Mouse (Mus musculus): Measurements from ENCODE around the gene Pctp. TPM values are rescaled to one million over a fixed set of nuclear protein-coding genes. Genes with fewer than 3 reads are reported as not detected.

The Pctp gene
- 0.01 and 0.05 TPM in 2 replicates for polyA plus RNA-seq (2012)

DNA sequence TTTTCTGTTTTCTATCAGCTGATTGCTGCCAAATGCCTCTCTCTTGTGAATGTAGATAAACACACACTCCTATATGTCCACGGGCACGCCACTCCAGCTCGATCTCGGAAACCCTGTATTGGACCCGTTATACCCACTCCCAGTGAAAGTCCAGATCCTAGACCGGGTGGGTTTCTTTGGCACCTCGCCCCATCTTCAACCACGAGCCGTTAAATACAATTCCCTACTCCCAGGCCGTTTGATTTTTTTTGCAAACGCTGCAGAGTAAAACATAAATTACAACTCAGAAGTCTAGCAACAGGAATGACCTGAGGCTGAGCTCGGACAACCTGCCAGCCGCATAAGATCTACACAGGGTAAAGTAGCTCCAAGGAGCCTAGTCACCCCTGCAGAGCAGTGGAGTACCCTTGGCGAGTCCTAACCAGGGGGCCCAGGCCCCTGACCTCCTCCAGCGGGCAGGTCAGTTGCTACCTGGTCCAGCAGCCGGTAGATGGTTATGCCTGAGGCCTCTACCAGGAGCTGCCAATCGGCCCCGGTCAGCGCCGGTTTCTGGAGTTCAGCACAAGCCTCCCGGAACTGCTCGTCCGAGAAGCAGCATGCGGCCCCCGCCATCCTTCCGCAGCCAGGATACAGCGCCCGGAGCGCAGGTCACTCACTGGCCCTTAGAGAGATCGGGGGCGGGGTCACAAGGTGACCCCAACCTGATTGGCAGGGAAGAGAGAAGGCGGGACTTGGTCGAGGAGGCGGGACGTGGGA is at the start of gene Pctp:
Gene Pctp, minus strand, starts transcription at position 664 of the 756 bp plus-strand sequence.
- Histone ChIP-seq H3K9me3 (ENCODE audit: control insufficient read depth, low read length) (no peaks in the 10 kb centered on the region), H3K4me3 (replicated peaks) (peak within 1 kb of the TSS; percentile 66), H3K36me3 (ENCODE audit: control insufficient read depth) (no peaks in the 10 kb centered on the region; the same call in 1 of the 2 replicates), H3K4me1 (ENCODE audit: control insufficient read depth) (peaks cover 10% of the 10 kb centered on the region), H3K27me3 (ENCODE audit: control insufficient read depth) (no peaks in the 10 kb centered on the region)
- TF ChIP-seq TAL1 (IDR thresholded peaks at IDR 0.05; ENCODE audit: low read length) (no peak), GATA1 (IDR thresholded peaks at IDR 0.05; ENCODE audit: low read length) (no peak)

DNA sequence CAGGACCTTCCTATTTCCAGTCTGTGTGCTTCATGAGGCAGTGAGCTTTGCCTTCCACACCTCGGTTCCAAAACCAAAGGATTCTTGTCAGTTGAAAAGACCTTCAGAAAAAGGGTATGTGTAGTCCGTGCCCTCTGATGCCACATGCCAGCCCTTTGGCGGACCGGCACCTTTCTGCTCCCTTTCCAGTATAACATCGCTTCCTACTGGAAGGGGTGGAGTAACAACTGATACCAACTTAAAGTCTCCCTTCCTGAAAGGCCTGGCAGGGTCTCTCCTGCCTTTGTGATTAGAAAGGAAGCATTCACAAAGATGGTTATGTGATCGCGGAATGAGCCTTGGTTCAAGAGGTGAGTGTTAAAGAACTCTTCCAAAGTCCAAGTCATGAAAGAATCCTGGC is 47.3 kb upstream of the Pctp start:
- no peak overlapping the region for H3K4me3 ChIP-seq (replicated peaks)
- no peaks in the 10 kb centered on the region for H3K27me3 ChIP-seq (ENCODE audit: control insufficient read depth)
- TF ChIP-seq TAL1 (IDR thresholded peaks at IDR 0.05; ENCODE audit: low read length): no peak
- no peaks in the 10 kb centered on the region for H3K4me1 ChIP-seq (ENCODE audit: control insufficient read depth)
- H3K9me3 ChIP-seq (ENCODE audit: control insufficient read depth, low read length): no peaks in the 10 kb centered on the region
- H3K36me3 ChIP-seq (ENCODE audit: control insufficient read depth): no peaks in the 10 kb centered on the region

DNA sequence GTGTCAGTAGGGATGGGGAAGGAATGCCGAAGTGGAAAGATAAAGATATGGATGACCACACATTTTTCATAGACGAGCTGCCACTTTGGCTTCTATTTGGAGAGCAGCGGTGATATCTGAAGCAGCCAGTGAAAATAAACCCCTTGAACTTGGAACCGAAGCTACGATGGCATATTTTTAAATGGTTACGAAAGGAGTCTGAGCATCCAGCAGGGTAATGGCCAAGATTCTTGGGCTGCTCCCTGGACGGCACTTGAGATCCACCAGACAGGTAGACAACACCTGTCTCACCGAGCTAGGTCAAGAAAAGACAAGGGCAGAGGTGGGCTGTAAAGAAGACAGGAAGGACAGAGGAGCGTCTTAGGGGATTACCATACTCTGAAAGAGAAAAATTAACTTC is 44.6 kb upstream of the Pctp start:
- Histone ChIP-seq H3K36me3 (ENCODE audit: control insufficient read depth) (no peaks in the 10 kb centered on the region), H3K9me3 (ENCODE audit: control insufficient read depth, low read length) (no peaks in the 10 kb centered on the region), H3K4me3 (replicated peaks) (no peak overlapping the region), H3K4me1 (ENCODE audit: control insufficient read depth) (no peaks in the 10 kb centered on the region), H3K27me3 (ENCODE audit: control insufficient read depth) (no peaks in the 10 kb centered on the region)
- no peak for TF ChIP-seq TAL1 (IDR thresholded peaks at IDR 0.05; ENCODE audit: low read length)
- TF ChIP-seq GATA1 (IDR thresholded peaks at IDR 0.05; ENCODE audit: low read length): no peak

DNA sequence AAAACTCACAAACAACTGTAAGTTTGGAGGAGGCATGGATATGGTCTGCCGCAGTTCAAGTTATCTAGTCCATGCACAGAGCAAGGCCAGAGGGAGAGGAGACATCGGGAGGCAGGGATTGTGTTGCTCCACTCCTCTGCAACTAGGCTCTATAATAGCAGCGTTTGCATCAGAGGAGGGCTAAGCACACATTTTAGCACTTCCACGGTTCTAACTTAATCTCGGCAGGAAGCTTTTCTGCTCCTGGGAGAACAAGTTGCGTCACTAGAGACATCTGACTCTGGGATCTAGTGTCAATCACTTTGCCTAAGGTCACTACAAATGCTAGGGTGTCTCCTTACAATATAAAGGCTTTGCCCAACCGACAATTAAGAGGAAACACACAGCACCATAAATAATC is 43.5 kb upstream of the Pctp start:
- no peak overlapping the region for H3K4me3 ChIP-seq (replicated peaks)
- H3K9me3 ChIP-seq (ENCODE audit: control insufficient read depth, low read length): no peaks in the 10 kb centered on the region
- no peaks in the 10 kb centered on the region for H3K27me3 ChIP-seq (ENCODE audit: control insufficient read depth)
- H3K4me1 ChIP-seq (ENCODE audit: control insufficient read depth): no peaks in the 10 kb centered on the region
- H3K36me3 ChIP-seq (ENCODE audit: control insufficient read depth): no peaks in the 10 kb centered on the region
- TF ChIP-seq GATA1 (IDR thresholded peaks at IDR 0.05; ENCODE audit: low read length) (no peak), TAL1 (IDR thresholded peaks at IDR 0.05; ENCODE audit: low read length) (no peak)

DNA sequence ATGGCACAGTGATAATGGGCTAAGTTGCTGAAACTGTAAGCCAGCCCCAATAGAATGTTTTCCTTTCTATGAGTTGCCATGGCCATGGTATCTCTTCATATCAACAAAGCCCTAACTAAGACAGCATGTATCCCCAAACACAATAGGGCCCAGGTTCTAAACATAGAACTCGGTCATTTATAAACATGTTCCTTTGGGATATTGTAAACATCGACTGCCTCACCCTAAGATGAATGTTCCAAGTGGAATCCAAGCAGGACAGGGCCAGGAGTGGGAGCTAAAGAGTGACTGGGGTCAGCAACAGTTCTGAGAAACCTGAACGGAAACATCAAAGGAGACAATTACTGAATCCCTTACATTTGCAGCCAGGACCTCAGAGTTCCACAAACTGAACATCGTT is 41.8 kb upstream of the Pctp start:
- no peaks in the 10 kb centered on the region for H3K9me3 ChIP-seq (ENCODE audit: control insufficient read depth, low read length)
- no peak overlapping the region for H3K4me3 ChIP-seq (replicated peaks)
- H3K27me3 ChIP-seq (ENCODE audit: control insufficient read depth): no peaks in the 10 kb centered on the region
- TF ChIP-seq TAL1 (IDR thresholded peaks at IDR 0.05; ENCODE audit: low read length): no peak
- no peak for TF ChIP-seq GATA1 (IDR thresholded peaks at IDR 0.05; ENCODE audit: low read length)
- no peaks in the 10 kb centered on the region for H3K36me3 ChIP-seq (ENCODE audit: control insufficient read depth)
- H3K4me1 ChIP-seq (ENCODE audit: control insufficient read depth): no peaks in the 10 kb centered on the region

DNA sequence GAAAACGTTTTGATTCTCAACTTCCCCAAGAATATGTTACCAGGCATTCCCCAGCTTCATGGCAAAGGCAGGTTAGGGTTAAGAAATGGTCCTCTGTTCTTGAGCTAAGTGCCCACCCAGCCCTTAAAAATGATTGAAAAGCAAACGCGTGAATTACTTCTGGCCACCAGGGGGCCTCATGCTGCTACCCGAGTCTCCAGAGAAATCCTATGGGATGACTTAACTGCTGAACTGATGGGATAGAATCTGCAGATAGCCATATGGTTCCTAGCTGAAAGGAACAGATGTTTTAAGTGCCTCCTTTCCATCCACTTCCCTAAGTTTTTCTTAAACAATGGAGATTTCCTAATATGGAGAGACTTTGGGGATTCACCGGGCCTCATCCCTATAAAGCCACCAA is 35.3 kb upstream of the Pctp start:
- no peak overlapping the region for H3K4me3 ChIP-seq (replicated peaks)
- H3K36me3 ChIP-seq (ENCODE audit: control insufficient read depth): no peaks in the 10 kb centered on the region
- H3K27me3 ChIP-seq (ENCODE audit: control insufficient read depth): no peaks in the 10 kb centered on the region
- H3K4me1 ChIP-seq (ENCODE audit: control insufficient read depth): no peaks in the 10 kb centered on the region
- peaks cover 2% of the 10 kb centered on the region; the same call in 1 of the 2 replicates for H3K9me3 ChIP-seq (ENCODE audit: control insufficient read depth, low read length)
- TF ChIP-seq GATA1 (IDR thresholded peaks at IDR 0.05; ENCODE audit: low read length) (no peak), TAL1 (IDR thresholded peaks at IDR 0.05; ENCODE audit: low read length) (no peak)

DNA sequence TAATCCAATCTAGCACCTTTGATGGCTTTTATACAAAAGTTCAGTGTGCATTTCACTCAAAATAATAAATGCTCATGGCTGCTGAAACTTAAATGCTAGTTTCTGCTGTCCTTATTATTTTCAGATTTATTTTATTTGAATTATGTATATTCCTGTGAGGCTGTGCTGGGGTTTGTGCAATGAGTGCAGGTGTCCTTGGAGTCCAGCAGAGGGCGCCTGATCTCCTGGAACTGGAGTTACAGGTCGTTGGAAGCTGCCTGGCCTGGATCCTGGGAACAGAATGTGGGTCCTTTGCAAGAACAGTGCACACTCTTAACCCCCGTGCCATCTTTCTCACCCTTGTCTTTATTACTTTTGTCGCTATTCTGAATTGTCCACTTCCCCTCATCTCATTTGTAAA is 33.7 kb upstream of the Pctp start:
- H3K36me3 ChIP-seq (ENCODE audit: control insufficient read depth): no peaks in the 10 kb centered on the region
- H3K27me3 ChIP-seq (ENCODE audit: control insufficient read depth): peaks cover 7% of the 10 kb centered on the region
- peaks cover 2% of the 10 kb centered on the region; the same call in 1 of the 2 replicates for H3K9me3 ChIP-seq (ENCODE audit: control insufficient read depth, low read length)
- TF ChIP-seq TAL1 (IDR thresholded peaks at IDR 0.05; ENCODE audit: low read length) (no peak), GATA1 (IDR thresholded peaks at IDR 0.05; ENCODE audit: low read length) (no peak)
- no peak overlapping the region for H3K4me3 ChIP-seq (replicated peaks)
- no peaks in the 10 kb centered on the region for H3K4me1 ChIP-seq (ENCODE audit: control insufficient read depth)

DNA sequence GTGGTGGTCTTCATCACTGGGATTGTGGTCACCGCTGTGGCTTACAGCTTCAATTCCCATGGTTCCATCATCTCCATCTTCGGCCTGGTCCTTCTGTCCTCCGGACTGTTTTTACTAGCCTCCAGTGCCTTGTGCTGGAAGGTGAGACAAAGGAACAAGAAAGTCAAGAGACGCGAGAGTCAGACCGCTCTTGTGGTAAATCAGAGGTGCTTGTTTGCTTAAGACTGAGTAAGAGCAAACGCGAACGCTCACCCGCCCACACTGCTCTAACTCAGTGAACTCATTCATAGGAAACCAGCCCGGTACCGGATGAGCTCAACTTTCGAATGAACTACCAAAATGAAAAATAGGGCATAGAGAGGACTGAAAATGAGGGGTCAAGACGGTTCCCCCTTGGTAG is 32.8 kb upstream of the Pctp start:
- H3K9me3 ChIP-seq (ENCODE audit: control insufficient read depth, low read length): peaks cover 2% of the 10 kb centered on the region; the same call in 1 of the 2 replicates
- H3K4me3 ChIP-seq (replicated peaks): no peak overlapping the region
- H3K4me1 ChIP-seq (ENCODE audit: control insufficient read depth): no peaks in the 10 kb centered on the region
- H3K36me3 ChIP-seq (ENCODE audit: control insufficient read depth): no peaks in the 10 kb centered on the region
- peaks cover 9% of the 10 kb centered on the region for H3K27me3 ChIP-seq (ENCODE audit: control insufficient read depth)
- TF ChIP-seq TAL1 (IDR thresholded peaks at IDR 0.05; ENCODE audit: low read length) (no peak), GATA1 (IDR thresholded peaks at IDR 0.05; ENCODE audit: low read length) (no peak)

DNA sequence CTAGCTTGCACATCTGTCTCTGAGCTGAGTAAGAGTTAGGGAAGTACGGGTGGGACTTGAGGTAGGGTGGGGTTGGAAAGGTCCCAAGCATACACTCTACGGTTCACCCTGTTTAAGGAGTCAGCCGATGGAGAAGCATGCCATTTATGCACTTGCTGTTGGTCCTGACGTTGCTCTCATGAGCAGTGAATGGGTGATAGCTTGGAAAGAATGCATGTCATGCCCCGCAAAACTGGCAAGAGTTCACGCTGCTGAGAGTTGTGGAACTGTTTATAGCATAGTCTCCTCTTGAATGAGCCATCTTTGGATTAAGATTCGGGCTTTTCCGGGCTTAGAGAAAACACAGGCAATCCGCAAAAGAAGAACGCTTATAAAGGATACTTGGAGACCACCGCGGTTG is 32.0 kb upstream of the Pctp start:
- TF ChIP-seq GATA1 (IDR thresholded peaks at IDR 0.05; ENCODE audit: low read length) (no peak), TAL1 (IDR thresholded peaks at IDR 0.05; ENCODE audit: low read length) (no peak)
- Histone ChIP-seq H3K4me1 (ENCODE audit: control insufficient read depth) (no peaks in the 10 kb centered on the region), H3K9me3 (ENCODE audit: control insufficient read depth, low read length) (peaks cover 2% of the 10 kb centered on the region; the same call in 1 of the 2 replicates), H3K4me3 (replicated peaks) (no peak overlapping the region), H3K27me3 (ENCODE audit: control insufficient read depth) (peaks cover 13% of the 10 kb centered on the region), H3K36me3 (ENCODE audit: control insufficient read depth) (no peaks in the 10 kb centered on the region)

All from erythroblast, embryonic 14.5 days (primary cell).